Mouse (Mus musculus) lung, postnatal 25 days (tissue): ENCODE measurements around the gene Greb1.

Source experiments
- DNase-seq: peaks from one replicate; pipeline ENCODE4 v3.0.0; 2022; ENCODE audit warnings: low spot score

Gene Greb1

GRCm38 (mm10) chr12:16800259-16800958, at the start of gene Greb1:
Gene Greb1, minus strand, starts transcription at chr12:16800886.
- DNase-seq, result no peak

GRCm38 (mm10) chr12:16849821-16850220, 49.1 kb upstream of the Greb1 start:
- DNase-seq, result no peak

GRCm38 (mm10) chr12:16848501-16848900, 47.8 kb upstream of the Greb1 start:
- DNase-seq, result no peak

- peak; percentile 77 for DNase-seq
Measured at GRCm38 (mm10) chr12:16847204-16847792, 46.6 kb upstream of the Greb1 start.

GRCm38 (mm10) chr12:16844623-16845592, 44.2 kb upstream of the Greb1 start:
- DNase-seq, result no peak

- DNase-seq, result peak; percentile 50
Measured at GRCm38 (mm10) chr12:16840842-16841782, 40.4 kb upstream of the Greb1 start.

- DNase-seq, result no peak
Measured at GRCm38 (mm10) chr12:16837766-16838165, 37.1 kb upstream of the Greb1 start.

GRCm38 (mm10) chr12:16836188-16836587, 35.5 kb upstream of the Greb1 start:
- DNase-seq, result peak; percentile 79

- DNase-seq, result no peak
Measured at GRCm38 (mm10) chr12:16834701-16835100, 34.0 kb upstream of the Greb1 start.

- DNase-seq, result no peak
Measured at GRCm38 (mm10) chr12:16831071-16831470, 30.4 kb upstream of the Greb1 start.

- no peak for DNase-seq
Measured at GRCm38 (mm10) chr12:16829785-16830184, 29.1 kb upstream of the Greb1 start.

- peak; percentile 73 for DNase-seq
Measured at GRCm38 (mm10) chr12:16828505-16828904, 27.8 kb upstream of the Greb1 start.

- no peak for DNase-seq
Measured at GRCm38 (mm10) chr12:16823701-16824100, 23.0 kb upstream of the Greb1 start.

GRCm38 (mm10) chr12:16822181-16822734, 21.6 kb upstream of the Greb1 start:
- no peak for DNase-seq

- DNase-seq, result no peak
Measured at GRCm38 (mm10) chr12:16820761-16821160, 20.1 kb upstream of the Greb1 start.

GRCm38 (mm10) chr12:16818513-16818912, 17.8 kb upstream of the Greb1 start:
- DNase-seq, result no peak

GRCm38 (mm10) chr12:16817147-16817546, 16.5 kb upstream of the Greb1 start:
- DNase-seq, result no peak

GRCm38 (mm10) chr12:16811477-16811876, 10.8 kb upstream of the Greb1 start:
- no peak for DNase-seq

- peak; percentile 74 for DNase-seq
Measured at GRCm38 (mm10) chr12:16810525-16811431, 10.1 kb upstream of the Greb1 start, which contains the start of gene E2f6. Gene E2f6, plus strand, starts transcription at chr12:16810963.

- peak; percentile 32 for DNase-seq
Measured at GRCm38 (mm10) chr12:16808045-16808444, 7.4 kb upstream of the Greb1 start.
